Mouse (Mus musculus): Measurements from ENCODE around the gene C2cd3. TPM values are rescaled to one million over a fixed set of nuclear protein-coding genes. Genes with fewer than 3 reads are reported as not detected.
A peak's percentile ranks its signal among the peaks of the same experiment; 100 is the strongest.
"Not testable (repeated sequence)": the region's sequence is repeated elsewhere in the genome, so short reads cannot be mapped to it uniquely, and the experiment has no call there.

Gene C2cd3
- total RNA-seq, 2 experiments from 2014 or later, result 23.6 to 25.8 TPM

GRCm38 (mm10) chr7:100469502-100469901 lies 97.5 kb downstream of the C2cd3 start:
- no peak for DNase-seq (ENCODE audit: low spot score in 2 of 2)

DNA sequence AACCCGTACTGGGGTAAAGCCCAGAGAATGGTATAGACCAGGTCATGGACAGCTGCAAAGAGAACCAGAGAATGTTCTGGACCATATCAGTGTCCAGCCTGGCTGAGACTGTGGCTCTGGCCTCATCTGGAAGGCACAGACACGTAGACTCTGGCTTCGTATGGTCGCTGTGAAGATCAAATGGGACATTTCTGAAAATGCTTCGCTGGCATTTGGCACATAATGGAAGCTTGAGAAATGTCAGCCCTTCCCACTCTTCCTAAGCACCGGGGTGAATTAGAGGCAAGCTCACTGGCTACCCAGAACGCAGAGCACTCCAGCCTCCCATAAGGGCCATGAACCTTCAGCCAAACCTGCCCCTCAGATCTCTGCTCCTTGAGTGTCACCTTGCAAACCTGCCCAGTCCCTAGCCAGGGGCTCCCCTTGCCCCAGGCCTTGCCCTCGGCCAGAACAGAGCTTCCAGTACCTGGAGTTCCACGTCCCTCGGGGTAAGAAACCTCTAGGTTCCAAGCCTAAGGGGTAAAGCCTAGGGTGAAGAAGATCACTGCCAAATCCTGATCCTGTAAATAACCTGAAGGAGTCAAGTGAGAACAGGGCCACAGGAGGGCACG lies 98.9 kb downstream of the C2cd3 start:
- DNase-seq (ENCODE audit: low spot score in 2 of 2), result no peak

GRCm38 (mm10) chr7:100471407-100471797 lies 99.4 kb downstream of the C2cd3 start:
- DNase-seq (ENCODE audit: low spot score in 2 of 2), result no peak

DNA sequence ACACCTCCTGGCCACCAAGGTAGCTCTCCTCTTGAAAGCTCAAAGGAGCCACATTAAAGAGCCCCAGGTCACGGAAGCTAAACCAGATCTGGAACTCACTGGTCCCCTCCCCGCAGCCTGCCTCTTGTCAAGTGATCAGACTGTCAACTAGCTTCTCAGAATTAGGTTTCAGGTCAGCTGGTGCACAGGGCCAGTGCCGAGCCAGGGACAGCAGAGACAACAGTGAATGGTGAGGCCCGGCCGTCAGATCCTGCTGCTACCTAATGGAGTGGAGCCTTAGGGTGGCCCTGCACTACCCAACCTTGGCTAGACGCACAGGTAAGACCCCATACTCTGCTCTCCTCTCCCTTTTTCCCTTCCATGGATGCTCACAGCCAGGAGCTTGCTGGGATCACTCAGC lies 100.7 kb downstream of the C2cd3 start, which contains the start of gene Ucp3:
Gene Ucp3 (plus strand): TSS at position 214 of the 400 bp plus-strand sequence.
- no peak for DNase-seq (ENCODE audit: low spot score in 2 of 2)

GRCm38 (mm10) chr7:100473846-100474454 lies 101.9 kb downstream of the C2cd3 start:
- DNase-seq (ENCODE audit: low spot score in 2 of 2), result no peak

- no peak for DNase-seq (ENCODE audit: low spot score in 2 of 2)
These were observed 102.6 kb downstream of the C2cd3 start for GRCm38 (mm10) chr7:100474680-100475079.

- no peak for DNase-seq (ENCODE audit: low spot score in 2 of 2)
These were observed 107.2 kb downstream of the C2cd3 start for GRCm38 (mm10) chr7:100479100-100479822.

- no peak for DNase-seq (ENCODE audit: low spot score in 2 of 2)
These were observed 107.8 kb downstream of the C2cd3 start for GRCm38 (mm10) chr7:100479823-100480164.

- no peak for DNase-seq (ENCODE audit: low spot score in 2 of 2)
These were observed 108.1 kb downstream of the C2cd3 start for GRCm38 (mm10) chr7:100480175-100480574.

DNA sequence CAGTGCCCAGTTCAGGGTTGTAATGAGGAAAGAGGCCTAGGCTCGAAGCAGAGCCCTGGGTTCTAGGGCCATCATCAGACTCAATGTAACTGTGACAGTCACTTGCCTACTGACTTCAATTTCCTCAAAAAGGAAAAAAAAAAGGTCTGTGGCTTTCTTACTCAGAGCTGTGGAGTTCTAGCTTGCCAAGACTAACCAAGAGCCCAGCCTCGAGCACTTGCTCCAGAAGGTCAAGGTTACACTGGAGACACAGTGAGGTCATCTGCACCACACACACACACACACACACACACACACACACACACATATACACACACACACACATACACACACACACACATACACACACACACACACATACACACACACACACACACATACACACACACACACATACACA lies 110.0 kb downstream of the C2cd3 start:
- not testable (repeated sequence) for DNase-seq (ENCODE audit: low spot score in 2 of 2)

GRCm38 (mm10) chr7:100484493-100484892 lies 112.5 kb downstream of the C2cd3 start:
- DNase-seq (ENCODE audit: low spot score in 2 of 2), result no peak

GRCm38 (mm10) chr7:100487301-100487700 lies 115.3 kb downstream of the C2cd3 start:
- DNase-seq (ENCODE audit: low spot score in 2 of 2), result no peak

DNA sequence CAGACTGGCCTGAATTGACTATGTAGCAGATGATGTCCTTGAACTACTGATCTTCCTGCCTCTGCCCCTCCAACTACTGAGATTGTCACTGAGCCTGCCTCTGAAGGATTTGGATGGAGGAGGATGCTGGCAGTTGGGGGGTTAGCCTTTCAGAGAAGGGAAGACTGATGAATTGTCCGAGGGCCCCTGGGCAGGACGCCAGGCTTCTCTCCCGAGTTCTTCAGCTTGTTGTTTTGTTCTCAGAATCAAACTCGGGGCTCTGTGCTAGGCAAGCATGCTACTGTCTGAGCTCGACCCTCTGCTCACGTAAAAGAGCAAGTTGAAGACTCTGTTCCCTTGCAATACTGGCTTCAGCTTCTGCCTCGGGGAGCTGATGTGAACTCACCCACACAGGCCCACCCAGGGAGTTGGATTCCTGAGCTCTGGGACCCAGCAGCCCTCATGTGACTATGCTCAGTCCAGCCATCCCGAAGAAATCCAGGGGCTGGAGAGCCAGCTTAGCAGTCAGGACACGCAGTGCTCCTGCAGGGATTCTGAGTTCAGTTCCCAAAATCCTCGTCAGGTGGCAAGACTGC lies 116.5 kb downstream of the C2cd3 start:
- no peak for DNase-seq (ENCODE audit: low spot score in 2 of 2)

GRCm38 (mm10) chr7:100492391-100493116 lies 120.5 kb downstream of the C2cd3 start:
- DNase-seq (ENCODE audit: low spot score in 2 of 2), result no peak

DNA sequence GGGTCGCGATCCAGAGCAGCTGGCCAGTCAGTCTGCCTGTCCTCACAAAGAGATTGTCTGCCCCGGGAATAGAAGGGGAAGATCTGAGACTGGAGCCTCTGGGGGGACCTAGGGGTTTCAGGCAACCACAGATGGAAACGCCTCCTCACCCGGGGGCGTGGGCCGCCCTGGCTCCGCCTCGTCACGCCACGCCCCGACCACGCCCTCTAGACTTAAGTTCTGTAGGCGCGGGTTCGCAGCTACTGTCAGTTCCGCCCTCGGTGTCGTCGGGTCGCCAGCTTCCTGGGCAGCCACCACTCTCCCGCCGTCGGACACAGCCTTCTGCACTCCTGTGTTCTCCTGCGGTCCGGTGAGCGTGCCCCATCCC lies 121.1 kb downstream of the C2cd3 start, which contains the start of gene Ucp2:
Gene Ucp2 (plus strand): TSS at position 221 of the 367 bp plus-strand sequence.
- DNase-seq (ENCODE audit: low spot score in 2 of 2), result peak; percentile 43 to 51

- no peak for DNase-seq (ENCODE audit: low spot score in 2 of 2)
These were observed 121.7 kb downstream of the C2cd3 start for GRCm38 (mm10) chr7:100493484-100494414.

- DNase-seq (ENCODE audit: low spot score in 2 of 2), result no peak
These were observed 122.4 kb downstream of the C2cd3 start for GRCm38 (mm10) chr7:100494415-100494831.

- DNase-seq (ENCODE audit: low spot score in 2 of 2), result no peak
These were observed 123.0 kb downstream of the C2cd3 start for GRCm38 (mm10) chr7:100495042-100495441.

DNA sequence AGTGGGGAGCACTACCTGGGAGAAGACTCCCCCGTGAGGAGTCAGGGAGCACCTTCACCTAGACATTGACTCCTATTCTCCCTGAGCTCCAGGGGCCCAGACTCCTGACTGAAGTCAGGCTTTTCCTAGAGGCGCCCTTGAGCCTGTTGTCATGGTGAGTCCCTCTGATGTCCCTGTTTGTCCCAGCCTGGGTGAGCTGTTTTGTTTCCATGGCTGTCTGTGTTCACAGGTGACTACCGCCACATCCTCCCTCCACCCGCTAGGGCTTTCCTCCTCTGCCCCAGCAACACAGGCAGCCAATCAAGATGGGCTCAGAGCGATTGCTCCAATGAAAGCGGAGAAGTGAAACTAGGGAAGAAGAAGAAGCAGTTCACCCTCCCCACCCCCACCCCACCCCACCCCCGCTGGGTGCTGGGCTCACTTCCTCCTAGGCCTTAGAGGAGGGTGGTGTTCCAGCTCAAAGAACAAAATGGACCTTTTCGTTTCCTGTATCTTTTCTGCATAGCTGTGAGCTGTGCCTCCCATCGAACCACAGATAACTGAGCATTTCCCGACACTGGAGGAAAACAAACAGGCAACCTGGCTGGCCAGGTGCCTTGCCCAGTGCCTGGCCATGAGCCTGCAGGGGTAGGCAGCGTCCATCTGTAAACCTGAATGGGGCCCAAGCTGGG lies 123.7 kb downstream of the C2cd3 start:
- peak; percentile 20 to 55 for DNase-seq (ENCODE audit: low spot score in 2 of 2)

DNA sequence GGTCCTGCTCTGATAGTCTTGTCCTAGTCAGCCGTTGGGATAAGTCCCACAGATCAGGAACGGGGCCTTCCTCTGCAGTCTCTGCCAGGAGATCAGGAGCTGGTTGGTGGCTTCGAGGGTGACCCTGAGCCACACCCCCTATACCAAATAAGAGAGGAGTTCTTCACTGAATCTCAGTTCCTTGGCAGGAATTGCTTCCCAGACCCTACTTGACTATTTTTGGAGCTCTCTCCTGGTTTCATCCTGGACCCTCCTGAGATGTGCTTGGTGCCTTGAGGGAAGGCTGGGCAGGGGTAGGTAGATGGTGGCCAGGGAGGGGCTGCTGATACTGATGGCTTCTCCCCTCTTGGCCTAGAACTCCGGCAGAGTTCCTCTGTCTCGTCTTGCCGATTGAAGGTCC lies 124.3 kb downstream of the C2cd3 start:
- DNase-seq (ENCODE audit: low spot score in 2 of 2), result no peak

All from left cerebral cortex, adult 18-20 months (tissue).